Mouse (Mus musculus) lung, postnatal 0 days (tissue): Measurements from ENCODE around the gene Fanci. TPM values are rescaled to one million over a fixed set of nuclear protein-coding genes. Genes with fewer than 3 reads are reported as not detected.

Experiments used
- ATAC-seq: fragments of 200-750 bp; cut with Nextera tagmentation; 2 replicates; pipeline ENCODE4 v1.8.0; 2017; ENCODE audit warnings: moderate library complexity
- DNase-seq: peaks from one replicate; pipeline ENCODE4 v3.0.0-alpha.2; 2016; ENCODE audit warnings: low spot score
- H3K27ac ChIP-seq: fragments of 300-500 bp; sonication (generic); 2 replicates; pipeline ENCODE4 v1.5.1; 2014; ENCODE audit warnings: antibody characterized with exemption, mild to moderate bottlenecking, low read length, mixed read lengths
- H3K27me3 ChIP-seq: fragments of 300-500 bp; sonication (generic); replicated peaks from 2 replicates; pipeline ENCODE4 v1.6.1; 2014; ENCODE audit warnings: low read length, mixed read lengths; ENCODE audit not compliant: insufficient read depth
- H3K36me3 ChIP-seq: fragments of 300-500 bp; sonication (generic); 2 replicates; pipeline ENCODE4 v1.6.1; 2014; ENCODE audit warnings: low read length, mixed read lengths; ENCODE audit not compliant: insufficient read depth
- H3K4me1 ChIP-seq: fragments of 300-500 bp; sonication (generic); 2 replicates; pipeline ENCODE4 v1.6.1; 2014; ENCODE audit warnings: antibody characterized with exemption, low read depth, low read length, mixed read lengths; ENCODE audit not compliant: insufficient read depth
- H3K4me2 ChIP-seq: fragments of 300-500 bp; sonication (generic); replicated peaks from 2 replicates; pipeline ENCODE4 v1.6.1; 2014; ENCODE audit warnings: low read depth, mild to moderate bottlenecking, low read length, moderate library complexity, mixed read lengths
- H3K4me3 ChIP-seq: fragments of 300-500 bp; sonication (generic); 2 replicates; pipeline ENCODE4 v1.5.1; 2014; ENCODE audit warnings: low read depth, low read length
- H3K9ac ChIP-seq: fragments of 300-500 bp; sonication (generic); replicated peaks from 2 replicates; pipeline ENCODE4 v1.6.1; 2014; ENCODE audit warnings: low read depth, mild to moderate bottlenecking
- H3K9me3 ChIP-seq: fragments of 300-500 bp; sonication (generic); 2 replicates; pipeline ENCODE4 v1.6.1; 2016; ENCODE audit warnings: low read length, mixed read lengths
- CTCF ChIP-seq: IDR thresholded peaks from 2 replicates; pipeline ENCODE4 v1.5.1; 2016; ENCODE audit warnings: antibody characterized with exemption, mild to moderate bottlenecking
- EP300 ChIP-seq: IDR thresholded peaks from 2 replicates; pipeline ENCODE4 v1.6.1; 2016; ENCODE audit warnings: antibody characterized with exemption, mild to moderate bottlenecking, control low read depth
- WGBS: fragments of 180-500 bp; shearing (Covaris S2); extraction: QIAGEN DNeasy Blood & Tissue Kit; methylation state at CpG from one replicate; pipeline ENCODE4 v1.1.7; 2014; 5-methylcytosine and 5-hydroxymethylcytosine counted together
- polyA plus RNA-seq: library from polyadenylated mRNA; unstranded; fragments of >200 nt; fragmentation: Nextera tagmentation; extraction: Ambion mirVana; gene quantifications from 2 replicates; pipeline ENCODE4 v1.2.1, GENCODE M21; 2015

Gene Fanci
- polyA plus RNA-seq, 1 experiment from 2014 or later, result 0.50 TPM

DNA sequence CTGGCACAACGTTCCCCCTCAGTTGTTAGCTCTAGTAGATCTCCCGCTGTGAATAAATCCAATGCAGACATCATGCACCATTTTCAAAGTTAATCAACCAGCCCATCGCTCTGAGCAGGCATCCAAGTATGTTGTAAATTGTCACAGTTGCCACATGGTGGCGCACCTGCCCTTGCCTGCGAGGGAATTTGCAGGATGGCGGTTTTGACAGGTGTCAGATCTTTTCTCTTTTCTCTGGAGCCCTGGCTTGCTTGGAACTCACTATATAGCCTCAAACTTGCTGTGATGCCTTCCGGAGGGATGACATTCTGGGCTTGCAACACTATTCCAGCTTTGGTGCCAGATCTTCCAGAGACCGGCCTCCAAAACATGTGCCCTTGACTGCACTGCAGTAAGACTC is 102.2 kb downstream of the Fanci start:
- H3K4me2 ChIP-seq, result no peak overlapping the region
- peaks cover 44% of the 10 kb centered on the region for H3K27me3 ChIP-seq
- 11% methylated on average over 8 of the region's 8 CpGs for WGBS

DNA sequence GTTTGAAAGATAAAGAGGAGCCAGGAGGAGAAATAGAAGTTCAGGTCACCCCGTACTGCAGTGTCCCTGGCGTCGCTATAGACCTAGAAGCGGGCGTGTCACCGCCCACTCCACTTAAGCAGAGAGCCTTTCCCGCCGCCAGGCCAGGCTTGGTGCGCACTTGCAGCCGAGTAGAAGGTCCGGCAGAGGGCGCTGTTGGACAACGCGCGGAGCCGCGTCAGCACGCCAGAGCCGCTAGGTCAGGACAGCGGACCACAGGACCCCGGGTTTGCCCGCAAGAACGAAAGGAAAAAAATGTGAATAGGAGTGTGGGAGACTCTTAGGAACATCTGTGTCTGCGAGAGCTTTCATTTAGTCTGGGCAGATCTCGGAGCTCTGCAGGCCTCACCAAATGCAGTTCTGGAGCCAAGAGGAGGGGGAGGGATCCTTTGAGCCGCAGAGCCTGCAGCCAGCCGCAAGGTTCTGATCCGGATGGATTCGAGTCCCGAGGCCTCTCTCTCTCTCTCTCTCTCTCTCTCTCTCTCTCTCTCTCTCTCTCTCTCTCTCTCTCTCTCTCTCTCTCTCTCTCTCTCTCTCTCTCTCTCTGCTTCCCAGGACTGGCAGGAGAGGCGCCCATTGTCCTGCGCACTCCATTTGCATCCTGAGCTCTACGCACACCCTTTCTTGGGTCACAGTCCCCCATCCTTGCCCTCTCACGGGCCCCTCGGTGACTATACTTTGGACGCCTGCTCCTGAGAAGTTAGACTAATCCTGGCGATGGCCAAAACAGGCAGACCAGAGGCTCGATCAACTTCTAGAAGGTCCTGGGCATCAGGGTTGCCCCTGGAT is 104.5 kb downstream of the Fanci start:
- DNase-seq, result peak; percentile 92
- WGBS, result 3% methylated on average over 37 of the region's 38 CpGs

More for the DNA sequence above, 102.2 kb downstream of the Fanci start:
- H3K4me1 ChIP-seq, result no peaks in the 10 kb centered on the region
- TF ChIP-seq CTCF, result peak; percentile 88
- no peak for TF ChIP-seq EP300
- DNase-seq (peak; percentile 65), ATAC-seq (no peak)
- H3K4me3 ChIP-seq, result no peak overlapping the region
- H3K9me3 ChIP-seq, result no peaks in the 10 kb centered on the region
- no peak overlapping the region for H3K27ac ChIP-seq
- no peak overlapping the region for H3K9ac ChIP-seq
- no peaks in the 10 kb centered on the region for H3K36me3 ChIP-seq

DNA sequence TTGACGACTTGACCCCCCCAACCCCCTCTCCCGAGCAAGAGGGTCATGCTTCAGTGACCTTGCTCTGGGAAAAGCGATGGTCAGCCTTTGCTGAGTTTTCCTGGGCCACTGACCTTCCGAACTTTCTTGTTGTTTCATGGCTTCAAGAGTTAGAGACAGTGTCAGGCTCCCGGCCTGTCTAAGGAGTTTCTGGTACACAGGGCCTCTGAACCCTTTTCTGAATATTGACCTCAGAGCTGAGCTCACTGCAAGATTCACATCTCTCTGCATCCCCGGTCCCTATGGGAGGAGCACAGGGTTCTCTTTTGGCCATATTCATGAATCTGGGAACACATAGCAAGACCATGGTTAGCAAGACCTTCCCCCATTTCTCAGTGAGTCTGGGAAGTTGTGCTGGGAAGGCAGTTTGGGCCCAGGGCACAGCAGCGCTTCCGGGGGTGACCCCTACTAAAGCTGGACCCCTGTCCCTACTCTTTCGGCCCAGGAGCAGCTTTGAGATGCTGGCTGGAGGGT is 105.1 kb downstream of the Fanci start:
- no peak overlapping the region for H3K4me3 ChIP-seq
- 13% methylated on average over 9 of the region's 9 CpGs for WGBS
- H3K9ac ChIP-seq, result no peak overlapping the region
- no peaks in the 10 kb centered on the region for H3K9me3 ChIP-seq
- ATAC-seq (no peak), DNase-seq (no peak)
- no peak for TF ChIP-seq EP300
- no peak for TF ChIP-seq CTCF
- no peak overlapping the region for H3K4me2 ChIP-seq
- no peaks in the 10 kb centered on the region for H3K4me1 ChIP-seq
- H3K36me3 ChIP-seq, result no peaks in the 10 kb centered on the region
- H3K27me3 ChIP-seq, result peaks cover 73% of the 10 kb centered on the region
- H3K27ac ChIP-seq, result no peak overlapping the region

More for the DNA sequence above, 104.5 kb downstream of the Fanci start:
- Histone ChIP-seq H3K9ac (no peak overlapping the region), H3K4me2 (peak overlapping the region; percentile 48), H3K36me3 (no peaks in the 10 kb centered on the region), H3K4me1 (no peaks in the 10 kb centered on the region), H3K4me3 (0 out of 2 replicates have a peak overlapping the region, but pooled peaks have one; percentile 16), H3K9me3 (no peaks in the 10 kb centered on the region), H3K27me3 (peaks cover 67% of the 10 kb centered on the region), H3K27ac (no peak overlapping the region)
- ATAC-seq, result peak; percentile 84
- TF ChIP-seq CTCF (peak; percentile 99), EP300 (no peak)

DNA sequence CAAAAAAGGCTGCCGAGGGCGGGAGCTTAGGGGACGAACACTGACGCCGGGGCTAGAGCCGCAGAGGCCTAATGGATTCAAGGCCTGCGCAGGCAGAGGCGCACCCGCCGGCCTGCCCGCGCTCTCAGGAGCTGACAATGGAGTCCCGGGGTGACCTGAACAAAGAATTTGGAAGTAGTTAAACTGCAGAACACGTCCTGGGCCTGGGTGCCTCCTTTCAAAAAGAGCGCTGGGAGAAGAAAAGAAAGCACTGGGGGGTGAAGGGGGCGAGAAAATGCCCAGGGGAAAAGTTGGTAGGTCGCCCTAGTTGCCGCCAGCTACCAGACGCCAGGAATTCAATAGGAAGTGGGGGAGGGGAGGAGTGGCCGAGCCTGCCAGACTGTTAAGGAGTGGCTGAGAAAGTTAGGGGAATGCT is 106.0 kb downstream of the Fanci start:
- no peaks in the 10 kb centered on the region for H3K9me3 ChIP-seq
- no peak overlapping the region for H3K27ac ChIP-seq
- TF ChIP-seq EP300 (no peak), CTCF (no peak)
- DNase-seq (no peak), ATAC-seq (no peak)
- no peak overlapping the region for H3K4me3 ChIP-seq
- H3K36me3 ChIP-seq, result no peaks in the 10 kb centered on the region
- no peak overlapping the region for H3K9ac ChIP-seq
- no peaks in the 10 kb centered on the region for H3K4me1 ChIP-seq
- WGBS, result 6% methylated on average over 20 of the region's 20 CpGs
- H3K4me2 ChIP-seq, result no peak overlapping the region
- peaks cover 82% of the 10 kb centered on the region for H3K27me3 ChIP-seq

DNA sequence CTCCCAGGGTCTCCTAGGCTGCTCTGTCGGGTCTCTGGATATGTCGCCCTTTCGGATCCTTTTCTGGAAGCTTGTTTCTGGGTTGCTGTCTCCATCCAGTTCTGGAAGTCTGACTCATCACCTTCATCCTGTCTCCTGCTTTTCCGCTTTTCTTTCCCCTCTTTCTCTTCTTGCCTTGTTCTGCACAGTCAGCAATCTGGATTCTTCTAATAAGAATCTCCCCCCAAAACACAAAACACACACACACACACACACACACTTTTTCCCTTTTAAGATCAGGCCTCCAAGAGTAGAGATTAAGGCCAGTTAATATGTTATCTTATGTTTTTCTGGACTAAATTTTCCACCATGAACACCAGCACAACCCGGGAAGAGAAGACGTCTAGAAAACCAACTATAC is 106.6 kb downstream of the Fanci start:
- 9% methylated on average over 6 of the region's 6 CpGs for WGBS
- Histone ChIP-seq H3K4me1 (no peaks in the 10 kb centered on the region), H3K27ac (no peak overlapping the region), H3K36me3 (no peaks in the 10 kb centered on the region), H3K4me3 (no peak overlapping the region), H3K9ac (no peak overlapping the region), H3K9me3 (no peaks in the 10 kb centered on the region), H3K27me3 (peaks cover 88% of the 10 kb centered on the region), H3K4me2 (no peak overlapping the region)
- TF ChIP-seq CTCF (no peak), EP300 (no peak)
- ATAC-seq (no peak), DNase-seq (no peak)

DNA sequence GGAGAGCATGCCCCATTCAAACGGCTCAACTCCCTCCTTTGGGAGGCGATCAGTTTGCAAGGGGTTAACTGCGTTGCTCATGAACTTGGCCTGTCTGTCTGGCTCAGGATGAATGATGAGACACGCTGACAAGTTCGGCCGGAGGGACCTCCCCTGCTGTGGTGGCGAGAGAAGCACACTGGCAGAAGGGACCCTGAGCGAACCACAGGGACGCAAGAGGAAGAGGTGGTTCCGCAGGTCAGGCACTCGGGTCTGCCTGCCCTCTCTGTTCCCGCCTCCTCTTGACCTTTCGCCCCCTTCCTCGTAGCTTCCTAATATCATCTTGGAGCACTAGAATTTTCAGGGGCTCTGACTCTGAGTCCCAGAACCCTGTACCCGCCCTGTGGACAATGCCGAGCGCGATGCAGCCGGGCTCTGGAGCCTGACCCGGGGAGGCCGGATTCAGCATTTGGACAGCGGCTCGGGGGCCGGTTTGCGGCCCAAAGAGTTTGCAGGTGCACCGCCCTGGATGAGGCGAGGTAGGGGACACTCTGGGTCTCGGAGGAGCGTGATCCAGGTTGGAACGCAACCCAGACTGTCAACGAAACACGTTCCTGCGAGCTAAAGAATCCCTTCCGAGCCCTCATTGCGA is 107.4 kb downstream of the Fanci start:
- peak; percentile 43; the same call in 1 of the 2 replicates for ATAC-seq
- no peaks in the 10 kb centered on the region for H3K36me3 ChIP-seq
- H3K9ac ChIP-seq, result no peak overlapping the region

More for the DNA sequence above, 107.4 kb downstream of the Fanci start:
- Histone ChIP-seq H3K27ac (no peak overlapping the region), H3K4me2 (no peak overlapping the region), H3K9me3 (no peaks in the 10 kb centered on the region), H3K4me1 (no peaks in the 10 kb centered on the region), H3K4me3 (no peak overlapping the region), H3K27me3 (peaks cover 95% of the 10 kb centered on the region)
- WGBS, result under 1% methylated on average over 33 of the region's 35 CpGs
- peak; percentile 44 for DNase-seq
- TF ChIP-seq CTCF, result no peak
- TF ChIP-seq EP300, result no peak

Other genes with a start within 250 kb of the Fanci start
- 312 and 318 TPM in 2 replicates for gene Mfge8, start 242.9 kb upstream of the Fanci start, polyA plus RNA-seq
- 22.8 and 25.2 TPM in 2 replicates for gene Abhd2, start 118.7 kb upstream of the Fanci start, polyA plus RNA-seq
- gene Rlbp1, start 4.9 kb upstream of the Fanci start, polyA plus RNA-seq, result 0.21 and 0.33 TPM in 2 replicates
- gene Polg, start 74.4 kb downstream of the Fanci start, polyA plus RNA-seq, result 32.3 and 39.9 TPM in 2 replicates
- gene Rhcg, start 225.7 kb downstream of the Fanci start, polyA plus RNA-seq, result 0.05 TPM in 1 of 2 replicates, not detected in the other